Mouse (Mus musculus) hindbrain, embryonic 11.5 days (tissue): ENCODE measurements at regions not wholly inside any gene's neighbourhood (a gene's known extent, or its start where the extent isn't known, plus 50 kb on each side); places are given as distances from the start of the nearest gene placed in this dataset.
A peak's percentile ranks its signal among the peaks of the same experiment; 100 is the strongest.

Experiments
- ATAC-seq: fragments of 200-750 bp; cut with Nextera tagmentation; 2 replicates; pipeline ENCODE4 v1.8.0; 2017; ENCODE audit warnings: mild to moderate bottlenecking, moderate TSS enrichment, moderate library complexity; ENCODE audit not compliant: low FRiP score
- DNase-seq: peaks from one replicate; pipeline ENCODE4 v3.0.0-alpha.2; 2015; ENCODE audit warnings: low spot score
- H3K27ac ChIP-seq: fragments of 300-500 bp; sonication (generic); 2 replicates; pipeline ENCODE4 v1.5.1; 2014; ENCODE audit warnings: mild to moderate bottlenecking, low read depth, low read length
- H3K27me3 ChIP-seq: fragments of 300-500 bp; sonication (generic); 2 replicates; pipeline ENCODE4 v1.6.1; 2014; ENCODE audit warnings: mild to moderate bottlenecking, low read length, moderate library complexity, mixed read lengths; ENCODE audit not compliant: control insufficient read depth, insufficient read depth
- H3K36me3 ChIP-seq: fragments of 300-500 bp; sonication (generic); 2 replicates; pipeline ENCODE4 v1.6.1; 2014; ENCODE audit warnings: mild to moderate bottlenecking, low read length, moderate library complexity, mixed read lengths; ENCODE audit not compliant: control insufficient read depth, insufficient read depth
- H3K4me1 ChIP-seq: fragments of 300-500 bp; sonication (generic); replicated peaks from 2 replicates; pipeline ENCODE4 v1.6.1; 2014; ENCODE audit warnings: low read length, mixed read lengths; ENCODE audit not compliant: control insufficient read depth, insufficient read depth
- H3K4me2 ChIP-seq: fragments of 300-500 bp; sonication (generic); replicated peaks from 2 replicates; pipeline ENCODE4 v1.6.1; 2014; ENCODE audit warnings: mild to moderate bottlenecking, low read depth, low read length
- H3K4me3 ChIP-seq: fragments of 300-500 bp; sonication (generic); 2 replicates; pipeline ENCODE4 v1.5.1; 2014; ENCODE audit warnings: low read depth, low read length
- H3K9ac ChIP-seq: fragments of 300-500 bp; sonication (generic); 2 replicates; pipeline ENCODE4 v1.6.1; 2014; ENCODE audit warnings: low read depth, low read length
- H3K9me3 ChIP-seq: fragments of 300-500 bp; sonication (generic); 2 replicates; pipeline ENCODE4 v1.6.1; 2016; ENCODE audit warnings: low read length; ENCODE audit not compliant: control insufficient read depth
- WGBS: fragments of 180-500 bp; shearing (Covaris S2); extraction: QIAGEN DNeasy Blood & Tissue Kit; methylation state at CpG from one replicate; pipeline ENCODE4 v1.1.7; 2014; 5-methylcytosine and 5-hydroxymethylcytosine counted together

- no peak overlapping the region for H3K4me3 ChIP-seq
- no peak overlapping the region for H3K4me2 ChIP-seq
- H3K9me3 ChIP-seq, result no peaks in the 10 kb centered on the region
- DNase-seq, result no peak
- no peak overlapping the region for H3K27ac ChIP-seq
- no peaks in the 10 kb centered on the region for H3K36me3 ChIP-seq
- no peaks in the 10 kb centered on the region for H3K4me1 ChIP-seq
- H3K9ac ChIP-seq, result no peak overlapping the region
- H3K27me3 ChIP-seq, result no peaks in the 10 kb centered on the region
- ATAC-seq, result no peak
- 96% methylated on average over 3 of the region's 3 CpGs for WGBS
Measured at GRCm38 (mm10) chr13:35517692-35518091, 141.9 kb upstream of the Cdyl start.

GRCm38 (mm10) chr13:35522272-35522671, 137.4 kb upstream of the Cdyl start:
- Histone ChIP-seq H3K27ac (no peak overlapping the region), H3K4me2 (no peak overlapping the region), H3K27me3 (no peaks in the 10 kb centered on the region), H3K9me3 (no peaks in the 10 kb centered on the region), H3K4me3 (no peak overlapping the region), H3K4me1 (no peaks in the 10 kb centered on the region), H3K36me3 (no peaks in the 10 kb centered on the region), H3K9ac (no peak overlapping the region)
- DNase-seq (no peak), ATAC-seq (no peak)
- 74% methylated on average over 1 of the region's 1 CpGs for WGBS

GRCm38 (mm10) chr13:35529577-35529976, 130.1 kb upstream of the Cdyl start:
- H3K27ac ChIP-seq, result no peak overlapping the region

GRCm38 (mm10) chr13:35537106-35537505, 122.5 kb upstream of the Cdyl start:
- no peak overlapping the region for H3K4me3 ChIP-seq
- H3K9ac ChIP-seq, result no peak overlapping the region
- ATAC-seq, result no peak
- no peaks in the 10 kb centered on the region for H3K4me1 ChIP-seq
- no peak overlapping the region for H3K27ac ChIP-seq
- H3K4me2 ChIP-seq, result no peak overlapping the region
- no peaks in the 10 kb centered on the region for H3K9me3 ChIP-seq
- WGBS, result 80% methylated on average over 7 of the region's 7 CpGs
- no peak for DNase-seq
- no peaks in the 10 kb centered on the region for H3K27me3 ChIP-seq
- H3K36me3 ChIP-seq, result no peaks in the 10 kb centered on the region

More at GRCm38 (mm10) chr13:35529577-35529976, 130.1 kb upstream of the Cdyl start:
- H3K4me1 ChIP-seq, result no peaks in the 10 kb centered on the region
- no peaks in the 10 kb centered on the region for H3K9me3 ChIP-seq
- no peak overlapping the region for H3K9ac ChIP-seq
- no peak overlapping the region for H3K4me3 ChIP-seq
- ATAC-seq, result no peak
- no peak overlapping the region for H3K4me2 ChIP-seq
- no peaks in the 10 kb centered on the region for H3K27me3 ChIP-seq
- no peaks in the 10 kb centered on the region for H3K36me3 ChIP-seq
- 90% methylated on average over 3 of the region's 3 CpGs for WGBS
- no peak for DNase-seq

- WGBS, result 76% methylated on average over 5 of the region's 5 CpGs
- H3K36me3 ChIP-seq, result no peaks in the 10 kb centered on the region
- no peaks in the 10 kb centered on the region for H3K9me3 ChIP-seq
- H3K4me2 ChIP-seq, result no peak overlapping the region
- ATAC-seq (no peak), DNase-seq (no peak)
- H3K27ac ChIP-seq, result no peak overlapping the region
- no peak overlapping the region for H3K4me3 ChIP-seq
- no peaks in the 10 kb centered on the region for H3K27me3 ChIP-seq
- no peak overlapping the region for H3K9ac ChIP-seq
- no peaks in the 10 kb centered on the region for H3K4me1 ChIP-seq
Measured at GRCm38 (mm10) chr13:35537936-35538335, 121.7 kb upstream of the Cdyl start.

- Histone ChIP-seq H3K4me1 (no peaks in the 10 kb centered on the region), H3K4me3 (no peak overlapping the region), H3K27me3 (no peaks in the 10 kb centered on the region), H3K36me3 (no peaks in the 10 kb centered on the region), H3K4me2 (no peak overlapping the region), H3K27ac (no peak overlapping the region), H3K9me3 (no peaks in the 10 kb centered on the region), H3K9ac (no peak overlapping the region)
- ATAC-seq (no peak), DNase-seq (no peak)
- WGBS, result 85% methylated on average over 2 of the region's 2 CpGs
Measured at GRCm38 (mm10) chr13:35540433-35540832, 119.2 kb upstream of the Cdyl start.

GRCm38 (mm10) chr13:35541053-35541452, 118.6 kb upstream of the Cdyl start:
- H3K27me3 ChIP-seq, result no peaks in the 10 kb centered on the region
- no peaks in the 10 kb centered on the region for H3K9me3 ChIP-seq
- H3K9ac ChIP-seq, result no peak overlapping the region
- no peak overlapping the region for H3K4me2 ChIP-seq
- no peak overlapping the region for H3K27ac ChIP-seq
- no peaks in the 10 kb centered on the region for H3K4me1 ChIP-seq
- ATAC-seq (no peak), DNase-seq (no peak)
- no peak overlapping the region for H3K4me3 ChIP-seq
- WGBS, result 89% methylated on average over 6 of the region's 6 CpGs
- no peaks in the 10 kb centered on the region for H3K36me3 ChIP-seq

GRCm38 (mm10) chr13:35564006-35564405, 95.6 kb upstream of the Cdyl start:
- Histone ChIP-seq H3K27me3 (no peaks in the 10 kb centered on the region), H3K4me2 (no peak overlapping the region), H3K4me3 (no peak overlapping the region), H3K4me1 (no peaks in the 10 kb centered on the region), H3K9ac (no peak overlapping the region), H3K36me3 (no peaks in the 10 kb centered on the region), H3K27ac (no peak overlapping the region), H3K9me3 (no peaks in the 10 kb centered on the region)
- ATAC-seq (no peak), DNase-seq (no peak)
- 37% methylated on average over 1 of the region's 1 CpGs for WGBS

- Histone ChIP-seq H3K4me2 (no peak overlapping the region), H3K9me3 (no peaks in the 10 kb centered on the region), H3K4me3 (no peak overlapping the region), H3K4me1 (no peaks in the 10 kb centered on the region), H3K27ac (no peak overlapping the region), H3K27me3 (no peaks in the 10 kb centered on the region), H3K36me3 (no peaks in the 10 kb centered on the region), H3K9ac (no peak overlapping the region)
- WGBS, result 25% methylated on average over 3 of the region's 3 CpGs
- peak; percentile 72 for DNase-seq
- peak; percentile 70 for ATAC-seq
Measured at GRCm38 (mm10) chr13:35581616-35582015, 78.0 kb upstream of the Cdyl start.
